Mouse (Mus musculus): ENCODE measurements around the gene Gramd2. TPM values are rescaled to one million over a fixed set of nuclear protein-coding genes. Genes with fewer than 3 reads are reported as not detected.

Gramd2 gene
- total RNA-seq, 1 experiment from 2014 or later: 0.12 TPM

Other genes starting within 250 kb of the Gramd2 start
- gene Arih1, start 193.5 kb upstream of the Gramd2 start, total RNA-seq (2021): 138 and 142 TPM in 2 replicates
- 148 and 158 TPM in 2 replicates for gene Hexa, start 140.6 kb upstream of the Gramd2 start, total RNA-seq (2021)
- gene Tmem202, start 140.3 kb upstream of the Gramd2 start, total RNA-seq (2021): 3.5 and 5.0 TPM in 2 replicates
- gene Celf6, start 102.2 kb upstream of the Gramd2 start, total RNA-seq (2021): 4.0 and 5.3 TPM in 2 replicates
- 29.7 and 35.8 TPM in 2 replicates for gene Parp6, start 62.9 kb upstream of the Gramd2 start, total RNA-seq (2021)
- 706 and 770 TPM in 2 replicates for gene Pkm, start 23.8 kb upstream of the Gramd2 start, total RNA-seq (2021)
- 11.4 and 12.2 TPM in 2 replicates for gene Senp8, start 70.6 kb downstream of the Gramd2 start, total RNA-seq (2021)
- gene Myo9a, start 70.8 kb downstream of the Gramd2 start, total RNA-seq (2021): 14.4 and 15.1 TPM in 2 replicates

All from adrenal gland, postnatal 25 days (tissue).